Mouse (Mus musculus) right cerebral cortex, postnatal 14 days (tissue): Measurements from ENCODE around the gene Nptx2.

Experiments used
- DNase-seq: peaks from one replicate; pipeline ENCODE4 v3.0.0; 2022

Nptx2 gene

DNA sequence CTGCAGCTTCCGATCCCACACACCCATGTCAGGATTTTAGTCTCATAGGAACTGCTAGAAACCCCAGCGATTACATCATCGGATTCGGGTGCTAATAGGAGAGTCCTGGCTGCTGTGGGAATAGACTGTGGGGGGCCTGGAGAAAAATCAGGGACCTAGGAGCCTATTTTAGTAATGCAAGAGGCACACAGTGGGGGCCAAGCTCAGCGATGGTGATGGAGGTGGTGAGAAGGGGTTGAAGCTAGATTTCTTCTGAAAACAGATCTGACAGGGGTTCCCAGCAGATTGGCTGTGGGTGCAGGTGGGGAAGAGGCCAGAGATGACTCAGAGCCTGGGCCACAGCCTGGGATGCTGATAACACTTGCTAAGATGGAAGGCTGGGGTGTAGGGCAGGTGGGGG lies 39.4 kb downstream of the Nptx2 start:
- DNase-seq: no peak

DNA sequence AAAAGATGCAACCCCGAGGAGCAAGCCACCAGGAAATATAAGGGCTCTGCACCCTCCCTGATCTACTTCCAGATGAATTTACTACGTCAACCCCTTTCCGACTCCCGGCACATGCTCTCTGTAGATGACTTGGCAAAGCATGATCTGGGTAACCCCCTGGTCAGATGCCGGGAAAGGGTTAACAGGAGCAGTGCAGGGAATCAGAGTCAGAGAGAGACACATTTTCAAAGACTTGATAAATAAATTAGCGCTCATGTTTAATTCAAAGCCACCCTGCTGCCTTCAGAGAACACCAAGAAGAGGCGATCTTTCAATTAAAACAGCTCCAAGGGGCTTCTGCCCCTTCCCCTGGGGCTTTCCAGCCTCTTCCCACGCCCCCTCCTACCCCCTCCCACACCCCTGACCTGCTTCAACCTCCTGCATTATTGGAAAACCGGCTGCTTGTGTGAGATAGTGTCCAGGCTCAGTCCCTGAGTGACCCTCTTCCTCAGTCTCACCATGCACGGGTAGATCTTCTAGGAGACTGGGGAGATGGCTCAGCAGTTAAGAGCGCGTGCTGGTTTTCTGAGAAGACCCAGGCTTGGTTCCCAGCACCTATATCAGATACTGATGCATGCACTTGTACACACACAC lies 45.7 kb downstream of the Nptx2 start:
- no peak for DNase-seq

DNA sequence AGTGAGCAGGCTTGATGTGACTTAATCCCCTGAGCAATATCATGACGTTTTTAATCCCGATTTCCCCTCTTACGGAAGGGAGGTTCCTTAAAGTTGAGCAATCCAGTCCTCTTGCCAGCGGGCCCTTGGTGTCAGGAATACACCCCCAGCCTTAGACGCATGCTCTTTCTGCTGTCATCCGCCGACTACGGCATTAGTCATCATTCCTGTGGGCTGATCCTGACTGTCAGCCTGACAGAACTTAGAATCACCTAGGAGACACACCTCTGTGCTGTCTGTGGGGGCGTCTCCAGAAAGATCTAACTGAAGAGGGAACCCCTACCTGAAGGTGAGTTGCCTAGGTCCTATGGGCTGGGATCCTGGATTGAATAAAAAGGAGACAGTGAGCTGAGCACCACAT lies 49.1 kb downstream of the Nptx2 start:
- no peak for DNase-seq
